Mouse (Mus musculus) thymus, postnatal 14 days (tissue): ENCODE measurements around the gene Tmod1.

ENCODE experiments used
- DNase-seq: peaks from one replicate; pipeline ENCODE4 v3.0.0; 2021

The Tmod1 gene

GRCm38 (mm10) chr4:46056163-46056562 is 17.4 kb downstream of the Tmod1 start:
- no peak for DNase-seq

GRCm38 (mm10) chr4:46061259-46061962 is 22.7 kb downstream of the Tmod1 start:
- DNase-seq: no peak

GRCm38 (mm10) chr4:46063841-46064240 is 25.1 kb downstream of the Tmod1 start:
- no peak for DNase-seq

GRCm38 (mm10) chr4:46064263-46064662 is 25.5 kb downstream of the Tmod1 start:
- no peak for DNase-seq

- no peak for DNase-seq
Measured at GRCm38 (mm10) chr4:46064961-46065360, 26.2 kb downstream of the Tmod1 start.

- DNase-seq: no peak
Measured at GRCm38 (mm10) chr4:46065695-46066340, 27.1 kb downstream of the Tmod1 start.

- DNase-seq: no peak
Measured at GRCm38 (mm10) chr4:46068060-46068459, 29.3 kb downstream of the Tmod1 start.

- DNase-seq: peak; percentile 5
Measured at GRCm38 (mm10) chr4:46068573-46068972, 29.8 kb downstream of the Tmod1 start.

GRCm38 (mm10) chr4:46069851-46070482 is 31.2 kb downstream of the Tmod1 start:
- DNase-seq: no peak

GRCm38 (mm10) chr4:46072631-46073030 is 33.9 kb downstream of the Tmod1 start:
- DNase-seq: no peak

- no peak for DNase-seq
Measured at GRCm38 (mm10) chr4:46073736-46074135, 35.0 kb downstream of the Tmod1 start.

GRCm38 (mm10) chr4:46075664-46076063 is 36.9 kb downstream of the Tmod1 start:
- DNase-seq: no peak

GRCm38 (mm10) chr4:46076892-46077291 is 38.2 kb downstream of the Tmod1 start:
- no peak for DNase-seq

- no peak for DNase-seq
Measured at GRCm38 (mm10) chr4:46080261-46080660, 41.5 kb downstream of the Tmod1 start.

- no peak for DNase-seq
Measured at GRCm38 (mm10) chr4:46082555-46082954, 43.8 kb downstream of the Tmod1 start.

- DNase-seq: no peak
Measured at GRCm38 (mm10) chr4:46084416-46085172, 45.9 kb downstream of the Tmod1 start.

- DNase-seq: no peak
Measured at GRCm38 (mm10) chr4:46085223-46085811, 46.6 kb downstream of the Tmod1 start.

- DNase-seq: no peak
Measured at GRCm38 (mm10) chr4:46086718-46087426, 48.1 kb downstream of the Tmod1 start.

GRCm38 (mm10) chr4:46087427-46087771 is 48.7 kb downstream of the Tmod1 start:
- DNase-seq: no peak

GRCm38 (mm10) chr4:46087852-46088251 is 49.1 kb downstream of the Tmod1 start:
- no peak for DNase-seq

GRCm38 (mm10) chr4:46089524-46090125 is 50.9 kb downstream of the Tmod1 start:
- DNase-seq: no peak
